Mouse (Mus musculus) gastrocnemius, postnatal 10 days (tissue): ENCODE measurements around the gene Smg7. TPM values are rescaled to one million over a fixed set of nuclear protein-coding genes. Genes with fewer than 3 reads are reported as not detected.

ENCODE experiments used
- DNase-seq: peaks from one replicate; pipeline ENCODE4 v3.0.0; 2021; ENCODE audit warnings: mixed read lengths
- total RNA-seq, 2 experiments: library from RNA; stranded (reverse); gene quantifications; 2 replicates each; pipeline ENCODE4 v1.2.3; 2021

The Smg7 gene
- total RNA-seq, 2 experiments from 2014 or later, result 39.6 to 42.2 TPM

DNA sequence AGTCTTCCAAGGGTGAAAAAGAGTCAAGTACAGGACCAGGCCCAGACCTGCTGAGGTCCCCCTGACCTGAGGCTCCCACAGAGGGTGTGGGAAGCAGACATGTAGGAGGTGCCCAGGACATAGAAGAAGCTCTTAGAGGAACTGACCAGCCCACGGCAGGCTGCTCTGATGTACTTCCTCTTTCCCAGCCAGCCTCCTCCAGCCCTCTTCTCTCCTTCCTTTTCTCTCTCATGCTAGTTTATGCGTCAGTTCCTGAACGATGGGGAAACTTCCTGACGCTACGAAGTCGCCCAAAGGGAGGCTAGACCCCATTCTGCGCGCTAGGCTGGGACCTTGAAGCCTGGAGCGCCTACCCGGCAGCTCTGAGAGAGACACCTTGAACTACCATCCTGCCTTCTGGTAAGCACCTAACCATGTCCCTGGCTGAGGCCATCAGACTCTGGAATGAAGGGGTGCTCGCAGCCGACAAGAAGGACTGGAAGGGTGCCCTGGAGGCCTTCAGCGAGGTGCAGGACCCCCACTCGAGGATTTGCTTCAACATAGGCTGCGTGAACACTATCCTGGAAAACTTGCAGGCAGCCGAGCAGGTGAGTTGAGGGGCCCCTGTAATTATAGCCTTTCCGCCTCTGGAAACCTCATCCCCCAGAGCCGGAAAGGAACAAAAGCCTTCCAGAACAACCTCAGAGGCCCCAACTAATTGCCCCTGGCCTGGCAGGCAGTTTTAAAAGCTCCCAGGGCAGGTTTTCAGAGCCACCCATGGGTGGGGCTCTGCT is 94.6 kb downstream of the Smg7 start:
- no peak for DNase-seq

DNA sequence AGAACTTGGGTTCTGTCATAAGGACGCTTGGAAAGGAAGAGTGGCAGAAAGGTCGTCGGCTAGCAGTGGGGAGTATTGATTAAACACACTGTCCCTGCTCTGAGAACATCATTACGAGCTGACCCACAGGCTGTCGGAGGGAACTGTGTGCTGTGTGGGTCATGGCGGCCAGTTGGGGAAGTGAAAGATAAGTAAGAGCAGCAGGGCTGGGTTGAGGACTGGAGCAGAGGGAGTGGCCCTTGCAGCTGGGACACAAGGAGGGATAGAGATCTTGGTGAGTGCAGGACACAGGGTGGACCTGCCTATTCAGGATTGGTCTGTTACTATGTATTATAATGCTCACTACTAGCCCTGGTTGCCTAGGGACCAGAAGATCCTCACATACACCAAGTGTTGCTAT is 97.5 kb downstream of the Smg7 start:
- DNase-seq, result no peak

DNA sequence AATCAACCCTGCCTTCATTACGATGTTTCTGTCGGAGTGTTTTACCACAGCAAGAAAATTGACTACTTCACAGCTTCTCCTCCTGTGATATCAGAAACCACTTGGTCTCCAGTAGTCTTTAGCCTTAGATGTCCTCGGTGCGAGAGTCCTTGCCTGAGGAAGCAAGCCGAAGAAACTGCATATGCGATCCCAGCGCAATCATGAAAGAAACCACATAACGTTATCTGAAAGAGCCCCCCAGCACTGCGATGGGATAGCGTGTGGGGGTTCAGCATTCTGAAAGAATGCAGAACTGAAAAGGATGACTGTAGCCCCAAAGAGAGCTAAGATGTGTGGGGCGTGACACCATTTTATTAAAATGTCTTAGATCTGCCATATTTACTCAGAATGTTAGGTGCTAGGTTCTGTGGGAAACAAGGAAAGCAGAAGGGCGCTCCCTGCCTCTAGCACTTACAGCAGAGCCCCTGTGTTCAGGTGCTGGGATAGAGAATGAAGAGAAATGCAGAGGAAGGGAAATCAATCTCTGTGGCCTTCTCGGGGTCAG is 101.7 kb downstream of the Smg7 start:
- no peak for DNase-seq

DNA sequence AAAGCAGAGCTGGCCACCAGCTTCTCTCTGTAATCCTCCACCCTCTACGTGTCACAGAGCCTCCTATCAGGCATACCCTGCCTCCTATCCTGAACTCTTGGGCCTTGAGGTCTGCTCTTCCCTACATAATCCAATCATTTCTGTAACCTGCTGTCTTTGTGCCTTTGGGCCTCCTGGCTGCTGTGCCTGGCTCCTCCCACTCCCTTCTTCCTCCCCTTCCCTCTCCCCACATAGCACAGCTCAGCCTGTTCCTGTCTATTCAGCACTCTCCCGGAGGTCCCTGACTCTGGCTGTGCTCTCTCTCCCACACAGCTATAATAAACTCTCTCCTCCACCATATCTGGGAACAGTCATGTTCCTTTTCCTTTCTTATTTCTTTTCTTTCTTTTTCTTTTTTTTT is 102.5 kb downstream of the Smg7 start, which contains the start of gene Ncf2:
Gene Ncf2, plus strand, starts transcription at position 298 of the 400 bp plus-strand sequence.
- no peak for DNase-seq

DNA sequence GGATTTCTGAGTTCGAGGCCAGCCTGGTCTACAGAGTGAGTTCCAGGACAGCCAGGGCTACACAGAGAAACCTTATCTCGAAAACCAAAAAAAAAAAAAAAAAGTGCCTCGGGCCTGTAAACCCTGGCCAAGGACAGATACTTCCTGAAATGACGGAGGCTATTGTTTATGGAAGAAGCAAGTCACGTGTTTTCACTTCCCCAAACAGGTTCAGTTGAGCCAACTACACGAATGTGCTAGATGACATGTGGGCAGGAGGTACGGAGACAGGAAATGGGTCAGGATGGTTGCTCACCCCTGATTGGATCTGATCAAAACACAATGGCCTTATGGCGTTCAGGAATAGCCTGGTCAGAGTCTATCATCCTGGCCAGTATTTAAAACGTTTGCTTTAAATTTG is 104.3 kb downstream of the Smg7 start:
- DNase-seq, result no peak

DNA sequence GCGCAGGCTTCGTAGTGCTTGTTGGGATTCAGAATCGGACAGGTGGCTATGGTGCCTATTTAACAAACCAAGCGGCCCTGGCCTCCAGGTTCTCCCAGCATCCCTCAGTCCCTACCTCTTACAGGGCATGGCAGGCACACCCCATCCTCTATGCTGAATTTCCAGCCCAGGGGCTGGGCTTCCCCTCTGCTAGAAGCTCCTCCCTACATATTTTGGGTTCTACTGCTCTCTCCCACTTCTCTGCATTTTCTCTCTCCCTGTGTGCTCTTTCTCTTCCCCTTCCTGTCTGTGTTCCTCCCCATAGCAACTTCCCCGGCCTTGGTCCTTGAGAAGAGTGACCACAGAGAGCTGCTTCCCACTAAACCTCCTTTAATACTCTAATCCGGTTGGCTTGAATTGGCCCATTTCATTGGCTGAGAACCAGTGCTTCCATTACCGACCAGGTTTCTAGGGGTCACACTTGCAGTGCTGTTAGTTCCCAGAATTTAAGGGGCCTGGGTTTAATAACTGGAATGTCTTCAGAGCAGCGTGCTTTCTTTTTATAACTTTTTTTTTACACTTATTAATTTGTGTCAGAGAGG is 105.7 kb downstream of the Smg7 start:
- DNase-seq, result no peak

DNA sequence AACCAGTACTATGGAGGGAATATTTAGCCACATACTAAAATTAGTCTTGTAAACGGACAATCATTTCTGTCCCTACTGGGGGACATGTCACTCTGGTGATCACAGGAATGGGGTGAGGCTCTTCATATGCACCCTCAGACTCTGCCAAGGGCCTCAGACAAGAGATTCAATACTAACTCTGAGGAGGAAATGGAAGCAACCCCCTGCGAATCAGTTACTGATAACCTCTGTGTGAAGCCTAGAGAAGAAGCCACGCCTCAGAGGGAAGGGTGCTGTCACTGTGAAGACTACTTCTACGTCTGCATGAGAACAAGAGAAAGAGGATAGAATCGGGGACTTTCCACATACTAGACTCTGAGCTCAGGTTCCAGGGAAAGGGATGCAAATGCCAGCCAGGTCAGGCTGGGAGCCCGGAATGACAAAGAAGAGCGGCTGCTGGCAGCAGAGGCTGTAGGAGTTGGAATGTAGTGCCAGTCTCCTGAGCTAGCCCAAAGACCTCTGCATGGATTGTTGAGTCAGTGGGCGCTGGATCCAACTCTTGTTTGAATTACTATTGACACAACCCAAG is 106.7 kb downstream of the Smg7 start:
- DNase-seq, result no peak

DNA sequence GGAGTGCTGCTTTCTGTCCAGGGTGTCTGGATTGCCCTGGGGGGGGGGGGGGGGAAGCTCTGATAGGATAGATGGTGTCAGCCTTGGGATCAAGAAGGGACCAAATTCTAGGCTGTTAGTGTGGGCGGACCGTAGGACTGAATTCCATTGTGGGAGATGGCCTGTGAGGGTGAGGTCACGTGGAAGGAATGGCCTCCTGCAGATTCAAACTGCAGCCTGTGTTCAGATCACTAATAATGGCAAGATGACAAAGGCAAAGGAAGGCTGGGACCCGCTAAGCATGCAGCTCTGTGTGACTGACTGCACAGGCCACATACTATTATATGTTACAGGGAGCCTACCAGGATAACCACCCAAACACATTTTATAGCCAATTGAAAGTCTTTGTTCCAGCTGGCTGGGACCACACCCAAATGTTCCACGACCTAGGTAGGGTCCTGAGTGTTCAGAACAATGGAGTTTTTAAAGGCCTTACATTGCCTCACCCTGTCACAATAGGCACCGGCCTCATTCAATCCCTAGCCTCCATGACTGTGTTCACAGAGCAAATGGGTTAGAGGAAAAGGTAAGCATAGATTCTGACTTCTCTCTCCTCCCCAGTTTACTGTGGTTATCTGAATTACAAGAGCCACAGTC is 108.8 kb downstream of the Smg7 start:
- DNase-seq, result no peak

DNA sequence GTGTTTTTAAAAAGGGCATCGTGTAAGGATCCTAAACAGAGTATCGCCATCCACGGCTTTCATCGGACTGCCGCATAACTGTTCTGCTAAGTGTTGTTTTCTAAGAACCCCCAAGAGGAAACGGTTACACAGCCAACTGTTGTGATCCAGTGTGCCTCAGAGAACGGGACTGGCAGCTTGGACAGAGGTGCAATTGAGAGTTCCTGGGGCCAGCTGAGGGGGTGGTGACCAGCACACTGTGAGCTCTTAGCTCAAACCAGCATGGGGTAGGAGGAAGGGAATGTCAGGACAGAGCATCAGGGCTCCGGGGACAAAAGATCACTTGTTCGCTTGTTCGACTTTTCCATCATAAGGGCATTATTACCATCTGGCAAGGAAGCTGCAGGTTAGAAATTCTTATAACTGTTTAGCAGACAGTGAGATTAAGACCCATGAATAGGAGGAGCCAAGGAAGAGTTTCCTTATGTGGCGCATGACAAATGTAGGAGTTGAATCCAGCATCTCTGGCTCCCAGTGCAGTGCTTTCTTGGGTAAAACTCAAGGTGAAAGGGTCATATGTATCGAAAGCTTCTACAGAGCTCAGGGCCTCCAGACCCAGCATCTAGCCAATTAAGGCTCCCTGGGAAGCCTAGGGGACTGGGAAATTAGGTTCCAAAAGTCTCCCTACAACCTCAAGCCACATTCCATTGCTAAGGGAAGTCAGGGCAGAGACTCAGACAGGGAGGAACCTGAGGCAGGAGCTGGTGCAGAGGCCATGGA is 109.5 kb downstream of the Smg7 start:
- DNase-seq, result no peak

DNA sequence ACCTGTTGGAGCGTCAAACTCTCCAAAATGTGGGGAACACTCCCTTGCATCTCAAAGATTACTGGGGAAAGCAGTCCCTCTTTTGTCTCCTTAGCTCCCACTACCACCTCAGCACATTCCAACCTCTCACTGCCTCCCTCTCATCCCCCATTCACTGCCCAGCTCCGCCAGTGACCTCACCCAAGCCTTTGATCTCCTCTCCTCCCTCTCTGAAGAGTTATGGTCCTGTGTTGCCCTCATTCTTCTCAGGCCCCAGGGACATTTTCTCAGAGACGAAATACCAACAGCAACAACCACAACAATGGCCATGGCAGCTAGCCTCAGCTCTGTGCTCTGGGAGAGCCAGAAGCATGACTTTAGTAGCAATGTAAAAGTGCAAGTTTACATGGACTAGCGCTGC is 111.2 kb downstream of the Smg7 start:
- DNase-seq, result no peak

DNA sequence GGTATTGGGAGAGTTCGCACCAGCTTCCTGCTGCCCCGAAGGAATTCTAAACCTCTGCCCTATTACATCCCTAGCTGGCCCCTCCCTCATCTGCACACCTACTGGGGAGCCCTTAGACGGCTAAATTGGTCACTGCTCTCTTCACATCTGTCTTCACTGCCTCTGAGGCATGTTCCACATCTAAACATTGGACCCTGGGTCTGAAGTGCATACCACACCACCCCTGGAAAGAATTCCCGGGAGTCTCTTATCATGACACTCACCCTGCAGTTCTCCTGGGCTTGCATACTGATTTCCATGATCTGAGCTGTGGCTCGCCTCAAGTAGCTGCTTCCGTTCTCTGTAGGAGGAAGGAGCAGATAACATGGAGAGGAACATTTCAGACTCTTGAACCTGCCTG is 111.6 kb downstream of the Smg7 start:
- DNase-seq, result no peak

DNA sequence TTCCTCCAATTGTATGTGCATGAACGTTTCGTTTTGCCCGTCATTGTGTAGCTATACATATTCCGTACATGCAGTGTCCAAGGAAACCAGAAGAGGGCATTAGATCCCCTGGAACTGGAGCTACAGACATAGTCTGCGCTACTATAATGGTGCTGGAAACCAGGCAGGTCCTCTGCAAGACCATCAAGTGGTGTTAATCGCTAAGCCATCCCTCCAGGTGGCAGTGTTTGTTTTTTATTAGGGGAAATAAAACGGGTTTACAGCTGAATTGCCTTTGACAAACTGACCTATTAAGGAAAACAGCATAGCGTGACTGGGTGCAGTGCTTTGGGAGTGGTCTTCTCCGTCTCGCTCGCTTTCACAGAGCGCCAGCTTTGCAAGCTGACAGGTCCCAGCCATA is 112.2 kb downstream of the Smg7 start:
- DNase-seq, result peak; percentile 20

DNA sequence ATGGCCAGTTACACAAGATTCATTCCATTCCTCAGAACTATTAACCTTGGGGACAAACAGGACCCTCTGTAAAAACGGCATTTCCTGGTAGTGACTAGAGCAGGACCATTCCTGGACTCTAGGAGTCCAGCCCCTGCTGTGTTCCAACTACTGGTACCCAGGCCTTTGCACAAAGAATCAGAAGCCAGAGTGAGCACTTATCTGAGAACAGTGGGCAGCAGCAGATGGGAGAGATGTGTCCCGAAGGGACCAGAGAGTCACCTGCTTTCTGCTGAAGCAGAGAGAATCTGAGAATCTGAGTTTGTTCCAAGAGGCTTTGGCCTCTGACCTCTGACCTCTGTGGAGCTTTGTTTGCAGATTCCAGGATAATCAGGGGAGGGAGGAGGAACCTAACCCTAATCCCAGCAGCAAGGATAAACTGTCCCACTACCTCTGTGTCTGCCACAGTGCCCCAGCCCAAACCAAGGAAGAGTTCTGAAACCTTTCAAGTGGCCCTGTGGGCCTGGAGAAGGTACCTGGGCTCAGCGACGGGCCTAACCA is 114.3 kb downstream of the Smg7 start:
- DNase-seq, result no peak

Other genes with a start within 250 kb of the Smg7 start
- not detected for gene Apobec4, start 152.1 kb downstream of the Smg7 start, total RNA-seq
- gene Rgl1, start 136.3 kb downstream of the Smg7 start, total RNA-seq, result 10 to 100 TPM; 29.3 to 37.1 TPM
- 10 to 100 TPM; 38.2 to 49.0 TPM for gene Arpc5, start 136.1 kb downstream of the Smg7 start, total RNA-seq
- 1 to 10 TPM; 2.5 to 2.8 TPM for gene Ncf2, start 102.5 kb downstream of the Smg7 start, total RNA-seq
- gene Nmnat2, start 52.3 kb upstream of the Smg7 start, total RNA-seq, result 1 to 10 TPM; 2.3 to 3.8 TPM